Mouse (Mus musculus): Measurements from ENCODE around the gene Fam8a1.

Fam8a1 gene

DNA sequence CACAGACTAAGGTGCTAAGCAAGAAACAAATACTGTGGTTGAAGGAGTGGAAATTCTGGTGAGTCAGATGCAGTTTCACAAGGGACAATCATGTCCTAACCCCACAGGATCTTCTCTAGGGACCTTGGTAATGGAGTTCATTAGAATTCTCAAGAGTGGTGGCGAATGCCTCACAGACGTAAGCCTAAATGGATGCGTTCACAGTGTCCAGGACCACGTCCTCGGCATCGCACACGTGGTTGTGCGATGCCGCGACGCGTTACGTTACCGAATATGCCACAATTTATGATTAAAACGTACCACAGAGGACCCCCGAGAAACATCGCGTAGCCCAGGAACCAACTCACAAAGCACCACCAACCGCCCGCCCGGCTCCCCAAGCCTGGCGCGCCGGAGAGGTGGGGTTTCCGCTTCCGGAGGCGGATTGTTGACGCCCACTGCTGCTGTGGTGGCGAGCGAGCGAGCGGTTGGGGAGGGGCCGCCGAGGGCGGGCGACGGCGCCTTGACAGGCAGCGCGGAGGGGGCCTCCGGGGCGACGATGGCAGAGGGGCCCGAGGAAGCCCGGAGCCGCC, at the start of gene Fam8a1:
Gene Fam8a1, plus strand, starts transcription at position 475 of the 572 bp plus-strand sequence.
- peak; percentile 79 for DNase-seq (ENCODE audit: low read depth, low spot score)

DNA sequence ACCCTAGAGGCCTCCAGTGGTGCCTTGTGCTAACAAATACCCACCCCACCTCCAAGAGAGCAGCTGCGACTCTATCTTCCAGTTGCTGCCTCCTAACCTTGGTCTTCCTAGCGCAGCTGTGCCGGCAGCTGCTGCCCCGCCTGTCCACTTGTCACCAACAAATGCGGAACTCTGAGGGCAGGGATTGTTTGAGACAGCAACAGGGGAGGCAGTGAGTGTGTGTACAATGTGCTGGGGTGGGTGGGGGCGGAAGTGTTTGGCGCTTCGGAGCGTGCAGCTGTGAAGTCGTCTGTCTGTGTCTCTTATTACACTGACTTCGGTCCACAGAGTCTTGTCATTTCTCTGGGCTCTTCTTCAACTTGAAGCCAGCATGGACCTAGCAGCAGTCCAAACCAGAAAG, 49.7 kb upstream of the Fam8a1 start:
- DNase-seq (ENCODE audit: low read depth, low spot score), result no peak

DNA sequence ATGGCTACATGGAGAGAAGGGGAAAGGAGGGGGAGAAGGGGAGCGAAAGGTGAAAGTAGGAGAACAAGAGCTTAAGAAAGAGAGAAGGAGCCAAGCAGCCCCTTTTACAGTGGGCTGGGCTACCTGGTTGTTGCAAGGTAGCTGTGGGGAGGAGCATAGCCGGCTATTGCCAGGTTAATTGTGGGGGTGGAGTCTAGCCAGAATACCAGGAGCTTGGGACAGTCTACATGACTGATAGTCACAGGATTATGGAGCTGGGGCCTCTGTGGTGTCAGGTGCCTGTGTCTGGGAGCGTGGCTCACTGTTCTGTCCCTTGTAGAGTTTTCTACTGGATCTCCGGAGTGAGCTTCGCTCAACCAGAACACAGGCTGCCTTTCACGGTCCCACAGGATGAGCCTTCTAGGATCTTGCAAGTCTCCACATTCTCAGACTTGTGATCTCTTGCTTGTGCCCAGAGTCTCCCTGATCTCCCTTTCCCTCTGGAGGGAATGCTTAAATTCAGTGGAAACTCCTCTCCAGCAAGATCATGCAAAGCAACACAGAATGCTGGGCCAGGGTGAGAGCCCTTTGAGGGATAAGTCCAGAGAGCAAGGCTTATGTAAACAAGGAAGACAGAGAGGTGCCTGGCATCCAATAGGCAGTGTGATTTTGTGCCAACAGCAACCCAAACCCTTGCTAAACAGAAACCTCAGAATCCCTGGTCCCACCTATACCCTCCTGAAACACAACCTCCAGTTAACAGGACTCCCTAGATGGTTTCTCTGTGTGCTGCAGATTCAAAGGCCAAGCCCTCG, 48.2 kb upstream of the Fam8a1 start:
- DNase-seq (ENCODE audit: low read depth, low spot score), result no peak

DNA sequence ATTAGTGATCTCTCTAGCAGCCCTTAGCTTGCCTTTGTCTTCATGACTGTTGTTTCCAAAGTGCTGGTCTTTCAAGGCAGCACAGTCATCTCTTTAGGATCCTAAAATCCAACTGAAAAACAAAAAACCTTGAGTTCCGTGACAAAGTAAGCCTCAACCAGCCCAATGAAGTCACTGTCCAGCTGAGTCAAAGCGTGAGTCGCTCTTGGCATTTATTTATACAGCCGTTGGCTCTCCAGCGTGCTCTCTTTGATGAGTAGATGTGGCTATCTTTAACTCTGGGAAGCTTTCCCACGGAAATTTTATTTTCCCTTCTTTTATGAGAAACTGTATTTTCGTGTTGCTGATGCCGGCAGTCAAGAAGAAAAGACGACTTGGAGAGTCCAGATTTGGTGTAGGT, 42.7 kb upstream of the Fam8a1 start:
- DNase-seq (ENCODE audit: low read depth, low spot score), result no peak

DNA sequence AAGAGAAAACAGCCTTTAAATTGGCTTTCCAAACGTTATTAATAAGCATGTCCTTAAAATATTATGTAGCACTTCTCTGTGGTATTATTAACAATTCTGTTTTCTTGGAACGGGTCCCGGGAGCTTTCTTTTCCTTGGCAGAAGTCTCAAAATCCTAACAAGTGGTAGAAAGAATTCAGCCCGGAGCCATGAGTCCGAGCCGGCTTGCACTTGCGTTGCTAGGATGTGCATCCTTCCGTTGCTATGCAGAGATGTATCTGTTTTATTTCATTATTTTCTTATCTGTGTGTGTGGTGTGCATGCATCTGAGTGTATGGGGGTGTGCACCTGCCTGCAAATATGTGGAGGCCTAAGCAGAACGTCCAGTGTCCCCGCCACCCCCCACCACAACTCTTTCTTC, 41.5 kb upstream of the Fam8a1 start:
- peak; percentile 54 for DNase-seq (ENCODE audit: low read depth, low spot score)

DNA sequence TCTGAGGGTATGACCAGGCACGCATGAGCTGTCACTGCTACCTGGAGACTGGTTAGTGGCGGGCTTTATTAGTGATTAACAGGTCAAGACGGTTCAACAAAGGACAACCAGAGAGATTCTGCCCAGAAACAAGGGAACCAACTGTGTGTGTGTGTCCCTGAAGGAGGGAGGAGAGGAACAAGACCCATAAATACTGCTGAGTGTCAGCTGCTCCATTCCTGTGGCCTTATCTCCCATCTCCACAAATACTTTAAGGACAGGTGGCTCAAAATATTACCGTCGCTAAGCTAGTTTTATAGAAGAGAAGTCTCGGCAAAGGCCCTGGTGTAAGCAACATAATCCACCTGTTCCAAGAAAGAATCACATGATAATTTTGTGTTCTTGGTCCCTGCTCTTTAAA, 39.9 kb upstream of the Fam8a1 start:
- DNase-seq (ENCODE audit: low read depth, low spot score), result no peak

DNA sequence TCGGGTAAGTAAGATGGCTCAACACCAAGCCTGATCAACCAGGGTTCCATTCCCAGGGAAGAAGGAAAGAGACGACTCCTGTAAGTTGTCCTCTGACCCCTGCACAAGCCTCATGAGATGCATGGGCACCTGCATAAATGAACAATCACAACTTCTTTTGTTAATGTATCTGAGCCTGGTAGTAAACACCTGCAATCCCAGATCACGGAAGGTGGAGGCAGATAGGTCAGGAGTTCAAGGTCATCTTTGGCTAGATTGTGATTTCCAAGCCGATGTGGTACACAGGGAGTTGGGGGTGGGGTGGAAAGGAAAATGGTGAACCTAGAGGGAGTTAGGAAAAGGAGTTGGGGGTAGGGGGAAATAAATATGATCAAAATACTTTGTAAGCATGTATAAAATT, 36.5 kb upstream of the Fam8a1 start:
- DNase-seq (ENCODE audit: low read depth, low spot score), result no peak

DNA sequence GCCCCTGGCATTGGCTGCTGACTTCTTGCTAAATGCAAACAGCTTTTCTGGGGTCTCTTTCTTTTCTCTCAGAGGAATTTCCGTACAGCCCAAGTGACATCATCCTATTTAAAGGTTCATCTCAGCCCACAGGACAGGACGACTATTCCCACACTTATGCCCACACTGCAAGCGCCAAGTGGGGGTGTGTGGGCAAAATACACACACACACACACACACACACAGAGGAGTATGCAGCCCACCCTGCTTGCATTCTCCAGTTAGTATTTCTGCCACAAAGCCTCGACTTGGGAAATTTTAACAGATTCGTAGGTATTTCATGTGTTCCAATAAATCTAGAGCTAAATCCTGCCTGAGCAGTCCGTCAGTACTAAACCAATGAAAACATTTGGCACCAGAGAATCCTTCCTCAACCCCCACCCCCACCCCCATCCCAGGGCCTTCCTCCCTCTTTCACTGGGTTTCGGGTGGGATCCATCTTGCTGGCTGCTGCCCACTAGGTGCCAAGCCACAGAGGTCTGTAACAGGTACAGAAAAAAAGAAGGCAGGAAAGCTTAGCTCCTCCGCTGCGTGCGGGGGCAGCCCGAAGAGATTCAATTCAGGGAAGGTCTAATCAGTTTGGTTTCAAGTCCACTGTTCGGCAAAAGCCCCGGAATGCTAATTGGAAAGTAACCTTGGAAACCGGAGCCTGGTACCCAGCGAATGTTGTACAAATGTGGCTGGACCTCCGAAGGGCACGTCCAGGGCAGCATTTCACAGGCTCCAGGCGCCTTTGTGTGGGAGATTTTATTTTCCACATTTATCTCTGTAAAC, 35.8 kb upstream of the Fam8a1 start:
- peak; percentile 58 for DNase-seq (ENCODE audit: low read depth, low spot score)

DNA sequence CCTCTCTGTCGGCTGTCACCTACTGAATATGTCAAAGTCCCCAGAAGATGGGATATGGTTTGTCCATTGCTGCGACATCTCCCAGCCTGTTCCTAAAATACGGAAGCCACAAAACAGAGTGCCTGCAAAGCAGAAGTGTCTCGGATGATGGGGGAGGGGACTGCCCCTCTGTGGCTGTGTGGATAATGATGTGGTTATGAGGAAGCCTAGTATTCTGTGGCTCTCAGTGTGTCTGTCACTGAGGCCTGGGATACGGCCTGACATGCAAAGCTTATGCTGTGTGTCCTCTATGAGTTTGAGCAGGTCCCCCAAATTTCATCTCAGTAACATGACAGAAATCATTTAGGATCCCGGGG, 35.2 kb upstream of the Fam8a1 start:
- no peak for DNase-seq (ENCODE audit: low read depth, low spot score)

DNA sequence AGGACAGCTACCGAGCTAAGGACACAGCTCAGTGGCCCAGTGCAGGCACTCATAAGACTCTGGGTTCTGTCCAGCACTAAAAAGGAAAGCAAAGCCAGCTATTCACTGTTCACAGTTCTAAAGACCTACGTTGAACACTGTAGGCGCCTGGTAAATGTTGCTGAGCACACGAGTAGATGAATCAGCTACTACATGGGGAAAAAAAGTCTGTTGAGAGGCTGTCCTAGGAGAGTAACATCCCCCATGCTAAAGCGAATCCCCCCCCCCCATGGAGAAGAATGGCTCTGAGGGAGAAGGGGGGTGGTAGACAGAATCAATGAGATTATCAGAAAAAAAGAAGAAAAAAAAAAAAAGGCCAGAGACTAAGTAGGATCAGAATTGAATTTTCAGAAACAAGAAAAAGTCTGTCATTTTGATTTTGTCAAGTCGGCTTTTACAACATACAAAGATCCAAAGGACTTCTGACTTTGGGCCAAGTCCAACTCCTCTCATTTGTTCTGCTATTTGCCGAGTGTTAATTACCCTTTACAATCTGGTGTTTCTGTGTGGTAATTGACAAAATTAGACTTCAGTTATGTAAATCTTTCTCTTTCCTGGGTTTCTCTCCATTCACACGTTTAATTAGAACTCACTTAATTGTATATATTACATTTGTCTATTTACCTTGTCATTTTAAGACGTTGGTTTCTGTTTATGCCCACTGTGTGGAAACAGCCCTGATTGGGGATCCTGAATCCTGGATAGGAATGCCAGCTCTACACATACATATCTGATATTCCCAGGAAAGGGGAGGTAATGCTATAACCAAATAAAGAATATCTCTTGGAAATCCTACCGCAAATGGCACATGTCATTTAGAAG, 28.5 kb upstream of the Fam8a1 start:
- DNase-seq (ENCODE audit: low read depth, low spot score), result peak; percentile 78

DNA sequence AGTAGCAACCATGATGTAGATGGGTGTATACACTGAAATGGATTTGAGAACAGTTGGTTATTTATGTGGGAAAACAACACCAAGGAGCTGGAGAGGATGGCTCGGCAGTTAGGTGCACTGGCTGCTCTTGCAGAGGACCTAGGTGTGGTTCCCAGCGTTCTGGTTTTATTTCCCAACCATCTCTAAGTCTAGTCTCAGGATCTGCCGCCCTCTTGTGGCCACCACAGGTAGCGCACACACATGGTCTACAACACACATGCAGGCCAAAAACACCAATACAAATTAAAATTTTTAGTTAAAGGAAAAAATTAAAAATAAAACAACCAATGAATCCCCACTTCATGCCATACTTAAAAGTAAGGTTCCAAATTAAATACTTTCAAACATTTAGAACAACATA, 27.0 kb upstream of the Fam8a1 start:
- DNase-seq (ENCODE audit: low read depth, low spot score), result no peak

DNA sequence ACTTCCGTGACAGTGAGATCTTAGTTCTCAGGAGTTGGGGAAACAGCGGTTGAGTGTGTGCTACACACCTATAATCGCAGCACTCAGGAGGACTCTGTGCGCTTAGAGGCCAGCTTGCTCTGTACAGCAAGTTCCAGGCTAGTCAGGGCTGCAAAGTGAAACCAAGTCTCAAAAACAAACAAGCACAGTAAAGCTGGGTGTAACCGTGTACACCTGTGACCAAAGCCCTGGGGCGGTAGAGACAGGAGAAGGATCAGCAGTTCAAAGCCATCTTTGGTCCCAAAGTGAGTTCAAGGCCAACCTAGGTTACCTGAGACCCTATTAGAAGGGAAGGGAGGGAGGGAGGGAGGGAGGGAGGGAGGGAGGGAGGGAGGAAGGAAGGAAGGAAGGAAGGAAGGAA, 25.1 kb upstream of the Fam8a1 start:
- no peak for DNase-seq (ENCODE audit: low read depth, low spot score)

DNA sequence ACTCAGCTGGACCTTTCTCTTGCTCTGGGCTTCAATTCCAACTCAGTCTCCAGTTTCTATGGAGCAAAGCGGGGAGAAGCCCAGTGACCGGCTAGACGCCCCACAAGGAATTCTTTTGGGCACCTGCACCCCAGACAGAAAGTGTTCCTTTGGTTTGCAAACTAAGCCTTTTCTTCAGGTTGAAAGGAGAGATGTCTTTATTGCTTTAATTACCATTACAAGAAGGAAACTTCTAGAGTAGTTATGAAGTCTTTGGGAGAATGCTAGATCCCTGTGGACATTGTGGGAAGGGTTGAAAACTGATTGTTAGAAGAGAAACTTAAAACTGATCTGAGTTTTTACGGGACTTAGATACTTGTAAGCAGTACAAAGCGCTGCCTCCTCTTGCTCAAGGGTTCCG, 23.8 kb upstream of the Fam8a1 start:
- no peak for DNase-seq (ENCODE audit: low read depth, low spot score)

DNA sequence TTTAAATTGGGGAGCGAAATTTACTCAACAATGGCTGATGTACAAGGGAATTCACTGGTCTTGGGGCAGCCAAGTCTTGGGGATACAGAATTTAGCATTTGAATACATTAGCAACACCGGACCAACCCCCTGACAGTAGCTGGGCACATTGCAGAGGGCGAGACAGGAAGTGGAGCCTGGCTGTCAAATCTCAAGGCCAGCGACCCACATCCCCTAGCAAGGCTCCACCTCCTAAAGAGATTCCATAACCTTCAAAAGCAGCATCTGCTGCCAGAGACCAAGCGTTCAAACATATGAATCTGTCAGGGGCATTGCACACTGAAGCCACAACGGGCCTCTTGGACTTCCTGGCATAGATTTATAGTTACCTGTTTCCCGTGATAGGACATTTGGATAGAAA, 17.5 kb upstream of the Fam8a1 start:
- no peak for DNase-seq (ENCODE audit: low read depth, low spot score)

DNA sequence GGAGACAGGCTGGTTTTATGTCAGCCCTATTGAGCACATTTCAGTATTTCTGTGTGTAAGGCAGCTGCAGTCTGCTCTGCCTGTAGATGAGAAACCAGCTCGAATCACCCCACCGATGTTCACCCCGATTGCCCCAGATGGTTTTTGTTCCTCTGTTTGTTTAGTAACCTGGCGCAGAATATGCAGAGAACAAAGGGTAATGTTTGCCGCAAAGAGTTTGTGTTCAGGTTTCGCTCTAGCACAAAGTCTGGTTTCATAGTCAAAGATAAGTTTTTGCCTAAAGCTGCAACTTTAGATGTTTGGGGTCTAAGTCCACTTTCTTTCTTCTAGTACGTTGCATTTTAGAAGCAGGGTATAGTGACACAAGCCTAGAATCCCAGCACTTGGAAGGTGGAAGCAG, 16.7 kb upstream of the Fam8a1 start:
- DNase-seq (ENCODE audit: low read depth, low spot score), result no peak

DNA sequence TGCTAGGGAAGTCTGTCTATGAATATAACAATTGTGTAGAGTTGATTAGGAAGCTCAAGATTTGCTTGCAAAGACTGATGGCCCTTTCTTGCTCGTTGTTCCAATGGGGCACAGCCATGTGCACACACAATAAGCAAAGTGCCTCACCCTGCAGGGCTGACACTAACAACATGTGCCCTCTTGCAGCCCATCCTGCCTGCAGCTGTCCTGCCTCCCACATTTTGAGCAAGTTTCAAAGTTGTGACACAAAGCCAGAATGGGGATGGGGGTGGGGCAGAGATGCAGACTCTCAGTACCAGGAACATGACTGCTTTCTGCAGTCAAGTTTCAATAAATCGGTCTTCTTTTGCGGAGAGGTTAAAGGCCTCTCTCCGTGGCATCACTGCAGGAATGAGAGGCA, 15.7 kb upstream of the Fam8a1 start:
- DNase-seq (ENCODE audit: low read depth, low spot score), result no peak

DNA sequence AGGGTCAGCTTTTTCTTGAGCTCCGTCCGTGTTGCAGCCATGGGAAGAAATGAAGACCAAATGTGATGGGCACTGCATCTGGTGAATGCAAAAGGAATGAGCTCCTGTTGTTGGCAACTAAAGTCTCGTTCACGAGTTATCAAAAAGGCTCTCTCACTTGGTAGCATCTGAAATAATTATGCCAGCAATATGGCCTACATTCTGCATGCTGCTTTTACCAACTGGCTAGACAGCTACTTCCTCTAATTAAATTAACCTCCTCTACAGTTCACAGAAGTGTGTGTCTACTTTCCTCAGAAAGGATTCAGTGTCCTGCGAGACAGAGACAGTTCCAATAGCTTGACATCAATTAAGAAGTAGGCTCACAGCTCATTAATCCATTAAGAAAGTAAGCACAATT, 14.8 kb upstream of the Fam8a1 start:
- DNase-seq (ENCODE audit: low read depth, low spot score), result no peak

DNA sequence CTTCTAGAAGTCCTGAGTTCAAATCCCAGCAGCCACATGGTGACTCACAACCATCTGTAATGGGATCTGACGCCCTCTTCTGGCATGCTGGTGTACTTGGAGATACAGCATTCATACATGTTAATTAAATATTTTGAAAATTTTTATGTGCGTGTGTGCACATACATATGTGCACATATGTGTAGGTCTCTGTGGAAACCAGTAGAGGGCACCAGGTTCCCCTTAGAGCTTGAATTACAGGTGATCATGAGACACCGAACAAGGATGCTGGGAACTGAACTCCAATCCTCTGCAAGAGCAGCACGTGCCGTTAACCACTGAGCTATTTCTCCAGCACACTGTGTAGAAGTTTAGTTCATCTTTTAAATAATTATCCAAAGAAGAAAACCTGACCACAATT, 10.1 kb upstream of the Fam8a1 start:
- no peak for DNase-seq (ENCODE audit: low read depth, low spot score)

DNA sequence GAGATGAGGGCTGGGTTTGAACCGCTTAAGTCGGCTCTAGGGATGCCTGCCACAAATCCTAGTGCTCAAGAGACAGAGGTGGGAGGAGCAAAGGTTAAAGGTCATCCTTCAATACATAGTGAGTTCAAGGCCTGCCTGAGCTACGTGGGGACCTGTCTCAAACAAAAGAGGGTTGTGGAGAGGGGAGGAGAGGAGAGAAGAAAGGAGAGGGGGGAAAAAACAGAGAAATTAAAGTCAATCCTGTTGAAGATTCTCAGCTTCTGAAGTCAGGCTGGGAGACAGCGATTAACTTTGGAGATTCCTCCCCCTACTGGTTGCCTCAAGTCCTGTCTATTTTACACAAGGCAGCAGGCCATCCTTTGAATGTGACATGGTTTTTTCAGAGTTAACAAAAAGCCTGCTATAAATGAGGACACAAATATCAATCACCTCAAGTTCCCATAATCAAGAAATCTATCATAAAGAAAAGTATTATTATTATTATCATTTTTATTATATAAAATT, 5.8 kb upstream of the Fam8a1 start:
- DNase-seq (ENCODE audit: low read depth, low spot score), result peak; percentile 63

DNA sequence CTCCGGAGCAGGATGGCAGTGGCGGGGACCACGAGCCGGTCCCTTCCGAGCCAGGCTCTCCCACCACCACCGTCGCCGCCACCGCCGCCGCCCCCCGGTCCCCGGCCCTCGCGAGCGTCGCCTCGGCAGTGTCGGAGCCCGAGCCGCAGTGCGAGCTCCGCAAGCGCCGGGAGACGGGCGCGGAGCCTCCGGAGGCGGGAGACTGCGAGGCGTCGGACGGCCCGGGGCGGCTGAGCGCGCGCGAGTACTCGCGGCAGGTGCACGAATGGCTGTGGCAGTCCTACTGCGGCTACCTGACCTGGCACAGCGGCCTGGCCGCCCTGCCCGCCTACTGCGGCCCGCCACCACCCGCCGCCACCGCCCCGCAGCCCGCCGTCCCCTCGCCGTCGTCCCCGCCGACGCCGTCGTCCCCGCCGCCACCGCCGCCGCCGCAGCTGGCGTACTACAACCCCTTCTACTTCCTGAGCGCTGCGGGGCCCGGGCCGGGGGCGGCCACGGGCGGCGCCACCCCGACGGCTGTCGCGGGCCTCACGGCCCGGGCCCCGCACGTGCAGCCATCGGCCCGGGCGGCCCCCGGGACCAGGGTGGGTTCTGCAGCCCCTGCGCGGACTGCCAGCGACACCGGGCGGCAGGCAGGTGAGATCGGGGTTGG, 424 bp downstream of the Fam8a1 start:
- no peak for DNase-seq (ENCODE audit: low read depth, low spot score)

DNA sequence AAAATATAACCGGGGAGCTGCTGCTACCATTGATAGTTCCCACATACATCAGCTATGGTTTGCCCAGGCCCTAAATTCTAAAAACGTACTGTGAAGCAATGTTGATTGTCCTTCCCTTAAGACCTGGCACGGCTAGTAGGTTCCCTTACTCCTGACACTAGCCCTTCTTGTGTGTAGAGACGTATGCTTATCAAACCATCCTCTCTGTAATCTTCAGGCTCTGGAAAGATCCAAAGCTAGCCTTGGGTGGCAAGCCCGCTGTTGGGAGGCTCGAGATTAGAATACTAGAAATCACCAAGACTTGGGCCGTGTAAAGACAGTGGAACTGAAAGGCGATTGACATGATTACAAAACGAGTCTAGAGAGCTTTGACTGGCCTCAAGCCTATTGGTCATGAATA, 1.2 kb downstream of the Fam8a1 start:
- no peak for DNase-seq (ENCODE audit: low read depth, low spot score)
